Mouse (Mus musculus) urinary bladder, postnatal 36 days (tissue): ENCODE measurements around the gene Klhl32.
A peak's percentile ranks its signal among the peaks of the same experiment; 100 is the strongest.
"Not testable (repeated sequence)": the region's sequence is repeated elsewhere in the genome, so short reads cannot be mapped to it uniquely, and the experiment has no call there.

Experiments
- DNase-seq, 2 experiments: peaks; one replicate each; pipeline ENCODE4 v3.0.0; 2022; ENCODE audit warnings: low spot score in 2 of 2, mixed read lengths in 1 of 2

Gene Klhl32

GRCm38 (mm10) chr4:24795180-24795579, 55.7 kb downstream of the Klhl32 start:
- DNase-seq = no peak

GRCm38 (mm10) chr4:24793726-24794345, 57.1 kb downstream of the Klhl32 start:
- DNase-seq = no peak

- no peak for DNase-seq
Measured at GRCm38 (mm10) chr4:24792416-24792981, 58.4 kb downstream of the Klhl32 start.

GRCm38 (mm10) chr4:24789331-24789730, 61.6 kb downstream of the Klhl32 start:
- DNase-seq = no peak

- DNase-seq = no peak
Measured at GRCm38 (mm10) chr4:24785757-24786532, 65.0 kb downstream of the Klhl32 start.

GRCm38 (mm10) chr4:24765919-24766318, 85.0 kb downstream of the Klhl32 start:
- DNase-seq = no peak

GRCm38 (mm10) chr4:24765469-24765868, 85.5 kb downstream of the Klhl32 start:
- DNase-seq = no peak

- DNase-seq = no peak
Measured at GRCm38 (mm10) chr4:24764558-24764957, 86.4 kb downstream of the Klhl32 start.

GRCm38 (mm10) chr4:24763451-24763850, 87.5 kb downstream of the Klhl32 start:
- no peak for DNase-seq

- DNase-seq = no peak
Measured at GRCm38 (mm10) chr4:24758954-24759353, 92.0 kb downstream of the Klhl32 start.

- no peak for DNase-seq
Measured at GRCm38 (mm10) chr4:24752517-24753208, 98.3 kb downstream of the Klhl32 start.

GRCm38 (mm10) chr4:24737080-24737479, 113.8 kb downstream of the Klhl32 start:
- DNase-seq = no peak

GRCm38 (mm10) chr4:24720834-24721233, 130.1 kb downstream of the Klhl32 start:
- peak; percentile 6 to 43 for DNase-seq

GRCm38 (mm10) chr4:24715559-24715958, 135.4 kb downstream of the Klhl32 start:
- DNase-seq = no peak

GRCm38 (mm10) chr4:24714367-24714766, 136.6 kb downstream of the Klhl32 start:
- no peak for DNase-seq

- no peak for DNase-seq
Measured at GRCm38 (mm10) chr4:24698528-24699117, 152.3 kb downstream of the Klhl32 start.

- no peak for DNase-seq
Measured at GRCm38 (mm10) chr4:24680080-24680479, 170.8 kb downstream of the Klhl32 start.

GRCm38 (mm10) chr4:24670007-24670406, 180.9 kb downstream of the Klhl32 start:
- no peak for DNase-seq

GRCm38 (mm10) chr4:24659218-24659617, 191.7 kb downstream of the Klhl32 start:
- DNase-seq = no peak

GRCm38 (mm10) chr4:24644735-24645134, 206.2 kb downstream of the Klhl32 start:
- not testable (repeated sequence) for DNase-seq

GRCm38 (mm10) chr4:24642306-24642705, 208.6 kb downstream of the Klhl32 start:
- no peak for DNase-seq
